Mouse (Mus musculus) heart, postnatal 36 days (tissue): ENCODE data around the gene Sbk3. TPM values are rescaled to one million over a fixed set of nuclear protein-coding genes. Genes with fewer than 3 reads are reported as not detected.

ENCODE experiments used
- DNase-seq, 2 experiments: peaks; one replicate each; pipeline ENCODE4 v3.0.0; 2021 to 2022
- intact Hi-C: fragments of 180-260 bp; cut with DNase I; formaldehyde crosslinking; loops from one replicate; pipeline ENCODE4 v1.15.1; 2025
- total RNA-seq, 2 experiments: library from RNA; stranded (reverse); gene quantifications; 2 replicates each; pipeline ENCODE4 v1.2.3; 2021

Sbk3 gene
- total RNA-seq, 2 experiments from 2014 or later: 31.5 to 45.5 TPM

DNA sequence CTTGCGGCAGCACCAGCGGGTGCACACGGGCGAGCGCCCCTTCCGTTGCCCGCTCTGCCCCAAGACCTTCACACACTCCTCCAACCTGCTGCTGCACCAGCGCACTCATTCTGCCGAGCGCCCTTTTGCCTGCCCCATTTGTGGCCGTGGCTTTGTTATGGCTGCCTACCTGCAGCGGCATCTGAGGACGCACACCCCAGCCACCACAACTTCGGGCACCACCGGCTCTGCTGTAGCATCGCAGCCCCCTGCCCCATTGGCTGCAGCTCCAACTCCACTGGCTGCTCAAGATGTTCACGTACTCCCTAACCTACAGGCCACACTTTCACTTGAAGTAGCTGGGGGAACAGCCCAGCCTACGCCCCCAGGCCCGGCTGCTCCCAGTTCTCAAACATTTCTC is 50.5 kb downstream of the Sbk3 start:
- intact Hi-C loops: loop anchor here (10.0 kb wide), 3 partner anchors 266 to 776 kb away; partner anchors contain the start of gene Ppp6r1
- no peak for DNase-seq

DNA sequence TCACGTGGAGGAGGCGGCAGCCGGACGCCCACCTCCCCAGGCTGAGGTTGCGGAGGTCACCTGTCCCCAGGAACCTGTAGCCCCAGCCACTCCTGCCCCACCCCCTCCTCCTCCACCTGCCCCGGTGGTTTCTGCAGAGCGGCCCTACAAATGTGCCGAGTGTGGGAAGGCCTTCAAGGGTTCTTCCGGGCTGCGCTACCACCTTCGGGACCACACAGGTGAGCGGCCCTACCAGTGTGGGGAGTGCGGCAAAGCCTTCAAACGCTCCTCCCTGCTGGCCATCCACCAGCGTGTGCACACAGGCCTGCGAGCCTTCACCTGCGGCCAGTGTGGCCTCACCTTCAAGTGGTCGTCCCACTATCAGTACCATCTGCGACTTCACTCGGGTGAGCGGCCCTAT is 51.0 kb downstream of the Sbk3 start:
- intact Hi-C loops: loop anchor here (10.0 kb wide), 3 partner anchors 265 to 775 kb away; partner anchors contain the start of gene Ppp6r1
- no peak for DNase-seq

DNA sequence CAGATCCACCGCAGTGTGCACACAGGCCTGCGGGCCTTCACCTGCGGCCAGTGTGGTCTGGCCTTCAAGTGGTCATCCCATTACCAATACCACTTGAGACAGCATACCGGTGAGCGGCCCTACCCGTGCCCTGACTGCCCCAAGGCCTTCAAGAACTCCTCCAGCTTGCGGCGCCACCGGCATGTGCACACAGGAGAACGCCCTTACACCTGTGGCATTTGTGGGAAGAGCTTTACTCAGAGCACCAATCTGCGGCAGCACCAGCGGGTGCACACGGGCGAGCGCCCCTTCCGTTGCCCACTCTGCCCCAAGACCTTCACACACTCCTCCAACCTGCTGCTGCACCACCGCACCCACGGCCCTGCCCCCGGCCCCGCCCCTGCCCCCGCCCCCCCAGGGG is 51.9 kb downstream of the Sbk3 start:
- no peak for DNase-seq
- intact Hi-C loops: no loop called here

DNA sequence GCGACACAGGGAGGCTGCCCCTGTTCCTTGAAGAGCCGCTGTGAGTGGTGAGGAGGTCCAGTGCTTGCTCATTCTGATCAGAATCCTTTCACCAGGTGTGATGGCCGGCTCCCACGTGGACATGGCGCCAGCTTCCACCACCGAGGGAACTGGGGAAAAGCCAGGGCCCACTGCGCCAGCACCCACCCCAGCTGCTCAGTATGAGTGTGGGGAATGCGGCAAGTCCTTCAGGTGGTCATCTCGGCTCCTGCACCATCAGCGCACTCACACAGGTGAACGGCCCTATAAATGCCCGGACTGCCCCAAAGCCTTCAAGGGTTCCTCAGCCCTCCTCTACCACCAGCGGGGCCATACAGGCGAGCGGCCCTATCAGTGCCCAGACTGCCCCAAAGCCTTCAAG is 52.3 kb downstream of the Sbk3 start:
- intact Hi-C loops: no loop called here
- no peak for DNase-seq

DNA sequence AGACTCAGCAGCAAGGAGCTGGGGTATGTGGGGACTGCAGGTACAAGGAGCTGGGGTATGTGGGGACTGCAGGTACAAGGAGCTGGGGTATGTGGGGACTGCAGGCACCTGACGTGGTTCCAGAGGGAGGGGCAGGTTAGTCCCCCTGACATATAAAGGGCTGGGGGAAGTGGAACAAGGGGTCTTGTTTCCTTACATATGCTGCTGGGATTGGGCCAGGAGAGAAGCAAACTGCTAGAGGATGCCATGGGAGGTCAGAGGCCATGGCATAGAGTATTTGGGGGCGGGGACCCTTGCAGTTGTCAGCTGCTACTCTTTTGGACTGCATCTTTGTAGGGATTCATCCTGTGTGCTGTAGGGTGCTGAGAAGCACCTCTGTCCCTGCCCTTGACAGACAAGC is 53.5 kb downstream of the Sbk3 start:
- DNase-seq: no peak
- intact Hi-C loops: no loop called here

DNA sequence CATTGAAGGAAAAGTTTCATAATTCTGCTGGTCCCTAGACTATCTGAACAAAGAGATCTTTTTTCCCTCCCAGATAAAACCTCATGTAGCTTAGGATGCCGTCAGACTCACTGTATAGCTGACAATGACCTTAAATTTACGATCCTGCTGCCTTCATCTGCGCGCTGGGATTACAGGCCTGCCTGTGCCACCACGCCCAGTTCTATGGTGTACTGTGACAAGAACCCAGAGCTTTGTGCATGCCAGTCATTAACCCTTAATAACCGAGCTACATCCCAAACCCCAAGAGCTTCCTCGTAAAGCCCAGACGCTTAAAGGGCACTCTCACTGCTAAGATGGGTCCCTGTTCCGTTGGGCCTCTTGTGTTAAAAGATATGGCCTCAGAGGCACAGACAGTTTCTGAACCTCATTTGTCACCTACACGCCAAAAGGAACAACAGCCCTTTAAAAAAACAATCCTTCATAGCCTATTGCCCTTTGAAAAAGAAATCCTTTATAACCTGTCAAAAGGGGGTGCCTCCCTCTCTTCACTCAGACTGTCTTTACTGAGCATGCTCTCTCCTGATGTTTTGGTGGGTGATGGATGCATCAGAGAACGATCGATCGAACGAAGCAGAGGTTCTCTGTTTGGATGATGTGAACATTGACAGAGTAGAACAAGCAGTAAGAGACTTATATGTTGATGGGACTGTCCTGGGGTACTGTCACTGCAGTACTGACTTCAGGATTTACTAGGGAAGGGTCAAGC is 55.1 kb downstream of the Sbk3 start:
- intact Hi-C loops: loop anchor here (1.0 to 2.0 kb wide), 2 partner anchors 8 to 103 kb away; partner anchors contain the start of gene Ube2s
- no peak for DNase-seq

Other genes with a start within 250 kb of the Sbk3 start
- under 1 TPM; 0.11 to 0.30 TPM for gene Tmem150b, start 245.9 kb downstream of the Sbk3 start, total RNA-seq
- gene Kmt5c, start 231.1 kb downstream of the Sbk3 start, total RNA-seq: 10 to 100 TPM; 14.8 to 15.9 TPM
- gene Cox6b2, start 218.1 kb downstream of the Sbk3 start, total RNA-seq: 1 to 10 TPM; 1.9 to 2.3 TPM
- gene Fam71e2, start 199.9 kb downstream of the Sbk3 start, total RNA-seq: not detected
- not detected for gene Il11, start 188.3 kb downstream of the Sbk3 start, total RNA-seq
- not detected for gene Tmem190, start 188.2 kb downstream of the Sbk3 start, total RNA-seq
- gene Tmem238, start 181.5 kb downstream of the Sbk3 start, total RNA-seq: 1 to 10 TPM; 4.4 to 5.7 TPM
- 100 to 1,000 TPM; 515 to 545 TPM for gene Rpl28, start 178.3 kb downstream of the Sbk3 start, total RNA-seq
- 10 to 100 TPM; 89.8 to 95.7 TPM for gene Ube2s, start 158.6 kb downstream of the Sbk3 start, total RNA-seq
- not detected for gene Shisa7, start 126.5 kb downstream of the Sbk3 start, total RNA-seq
- 1 to 10 TPM; 3.9 to 4.6 TPM for gene Isoc2b, start 100.9 kb downstream of the Sbk3 start, total RNA-seq
- 10 to 100 TPM; 45.4 to 48.8 TPM for gene Isoc2a, start 94.0 kb downstream of the Sbk3 start, total RNA-seq
- not detected for gene Gm36210, start 64.7 kb downstream of the Sbk3 start, total RNA-seq
- gene Zfp628, start 56.0 kb downstream of the Sbk3 start, total RNA-seq: 1 to 10 TPM; 7.2 to 9.2 TPM
- gene Nat14, start 49.1 kb downstream of the Sbk3 start, total RNA-seq: 1 to 10 TPM; 4.3 to 5.1 TPM
- 1 to 10 TPM; 3.9 to 4.1 TPM for gene Ssc5d, start 45.4 kb downstream of the Sbk3 start, total RNA-seq
- gene Sbk2, start 6.8 kb downstream of the Sbk3 start, total RNA-seq: 10 to 100 TPM; 26.5 to 34.0 TPM
- 10 to 100 TPM; 14.2 to 16.4 TPM for gene Zfp579, start 25.0 kb upstream of the Sbk3 start, total RNA-seq
- 10 to 100 TPM in 1 of 2 experiments, 1 to 10 TPM in 1; 9.7 to 10.4 TPM for gene Zfp524, start 43.2 kb upstream of the Sbk3 start, total RNA-seq
- 10 to 100 TPM; 17.0 to 21.6 TPM for gene Fiz1, start 43.5 kb upstream of the Sbk3 start, total RNA-seq
- not detected for gene Gm44973, start 44.3 kb upstream of the Sbk3 start, total RNA-seq
- gene Zfp865, start 49.2 kb upstream of the Sbk3 start, total RNA-seq: 10 to 100 TPM; 14.1 to 14.9 TPM
- gene Ccdc106, start 49.4 kb upstream of the Sbk3 start, total RNA-seq: not detected
- gene 4632433K11Rik, start 63.0 kb upstream of the Sbk3 start, total RNA-seq: not detected
- gene Zfp784, start 67.3 kb upstream of the Sbk3 start, total RNA-seq: 1 to 10 TPM; 5.2 to 6.1 TPM
- 1 to 10 TPM; 5.6 to 5.7 TPM for gene Zfp580, start 80.4 kb upstream of the Sbk3 start, total RNA-seq
- gene U2af2, start 91.0 kb upstream of the Sbk3 start, total RNA-seq: 10 to 100 TPM; 62.4 to 70.8 TPM
- gene Epn1, start 109.1 kb upstream of the Sbk3 start, total RNA-seq: 100 to 1,000 TPM; 176 to 184 TPM
- gene Rfpl4, start 145.8 kb upstream of the Sbk3 start, total RNA-seq: not detected
- 1 to 10 TPM; 6.2 to 6.9 TPM for gene Rasl2-9, start 154.8 kb upstream of the Sbk3 start, total RNA-seq
- gene Vmn1r55, start 178.5 kb upstream of the Sbk3 start, total RNA-seq: not detected
- not detected for gene Vmn1r56, start 225.6 kb upstream of the Sbk3 start, total RNA-seq
- not detected for gene Vmn1r57, start 247.3 kb upstream of the Sbk3 start, total RNA-seq